Mouse (Mus musculus) heart, postnatal 25 days (tissue): Measurements from ENCODE around the gene Gm6176. TPM values are rescaled to one million over a fixed set of nuclear protein-coding genes. Genes with fewer than 3 reads are reported as not detected.
"Not testable (repeated sequence)": the region's sequence is repeated elsewhere in the genome, so short reads cannot be mapped to it uniquely, and the experiment has no call there.

Experiments used
- DNase-seq: peaks from one replicate; pipeline ENCODE4 v3.0.0; 2022; ENCODE audit warnings: low spot score
- intact Hi-C: fragments of 180-260 bp; cut with DNase I; formaldehyde crosslinking; loops from one replicate; pipeline ENCODE4 v1.15.1; 2025
- total RNA-seq, 2 experiments: library from RNA; stranded (reverse); gene quantifications; 2 replicates each; pipeline ENCODE4 v1.2.3; 2021

The Gm6176 gene
- total RNA-seq: not detected

DNA sequence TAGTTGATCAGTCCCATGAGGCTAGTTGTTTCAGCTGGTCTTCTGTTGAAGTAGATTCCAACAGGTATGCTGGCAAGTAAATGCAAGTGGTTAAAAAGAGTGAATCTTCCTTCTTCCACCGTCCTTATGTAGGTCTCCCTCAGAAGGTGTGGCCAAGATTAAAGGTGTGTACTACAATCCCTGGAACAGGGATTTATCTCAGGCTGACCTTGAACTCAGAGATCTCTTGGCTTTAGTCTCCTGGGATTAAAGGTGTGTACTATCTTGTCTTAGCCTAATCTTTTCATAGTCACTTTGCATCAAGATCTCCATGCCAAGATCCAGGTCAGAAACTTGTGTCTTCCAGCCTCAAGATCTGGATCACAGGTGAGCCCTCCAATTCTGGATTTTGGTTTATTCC is at the start of gene Gm6176:
Gm6176 (minus strand) TSS at position 101 of the 400 bp plus-strand sequence.
- DNase-seq, intact Hi-C loops: not testable (repeated sequence)

DNA sequence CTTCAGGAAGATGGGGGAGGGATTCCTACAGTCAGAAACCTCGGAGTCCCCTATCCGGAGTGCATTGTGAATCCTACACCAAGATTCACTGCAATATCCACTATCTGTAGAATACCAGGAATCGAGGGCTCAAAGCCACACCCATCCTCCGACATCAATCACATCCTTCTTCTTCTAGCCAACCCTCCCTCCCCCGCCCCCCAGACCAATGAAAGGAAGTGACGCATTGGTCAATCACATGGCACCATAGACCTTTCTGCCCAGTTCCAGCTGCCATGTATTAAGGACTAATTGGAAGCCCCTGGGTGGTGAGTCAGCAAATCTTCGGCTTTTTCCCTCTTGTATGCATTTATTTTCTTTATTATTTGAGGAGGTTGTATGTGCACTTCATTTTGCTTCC is 12.7 kb upstream of the Gm6176 start, which contains the start of gene Vmn1r139:
Vmn1r139 (plus strand) TSS at position 301 of the 400 bp plus-strand sequence.
- intact Hi-C loops, DNase-seq: not testable (repeated sequence)

DNA sequence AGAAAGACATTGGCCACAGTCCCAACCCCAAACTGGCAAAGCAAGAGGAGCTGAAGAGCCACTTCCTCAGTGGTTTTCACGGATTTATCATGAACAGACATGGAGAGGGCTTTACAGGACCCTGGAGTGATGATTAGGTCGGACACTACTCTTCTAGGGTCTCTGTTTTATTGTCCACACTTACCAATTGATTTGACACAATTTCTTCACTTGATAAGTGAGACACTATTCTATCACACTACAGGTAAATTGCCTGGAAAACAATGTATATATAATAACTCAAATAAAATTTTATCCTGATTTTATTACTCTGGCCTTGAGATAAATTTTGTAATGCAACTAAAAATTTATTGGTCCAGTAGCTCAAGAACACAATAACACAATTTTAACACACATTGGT is 27.3 kb downstream of the Gm6176 start, which contains the start of gene Vmn1r138:
Vmn1r138 (minus strand) TSS at position 101 of the 400 bp plus-strand sequence.
- DNase-seq, intact Hi-C loops: not testable (repeated sequence)

Other genes with a start within 250 kb of the Gm6176 start
- not detected for gene Vmn1r135, start 224.0 kb downstream of the Gm6176 start, total RNA-seq
- not detected for gene Gm5725, start 212.0 kb downstream of the Gm6176 start, total RNA-seq
- gene Gm5891, start 135.0 kb downstream of the Gm6176 start, total RNA-seq: not detected
- gene Vmn1r137, start 61.7 kb downstream of the Gm6176 start, total RNA-seq: not detected
- gene Vmn1r138, start 27.4 kb downstream of the Gm6176 start, total RNA-seq: not detected
- gene Vmn1r139, start 12.8 kb upstream of the Gm6176 start, total RNA-seq: not detected
- gene Gm16451, start 61.9 kb upstream of the Gm6176 start, total RNA-seq: not detected
- not detected for gene Gm10666, start 78.4 kb upstream of the Gm6176 start, total RNA-seq
- not detected for gene Vmn1r142, start 107.7 kb upstream of the Gm6176 start, total RNA-seq
- not detected for gene Vmn1r143, start 133.1 kb upstream of the Gm6176 start, total RNA-seq
- not detected for gene Gm8653, start 145.0 kb upstream of the Gm6176 start, total RNA-seq
- gene Gm8453, start 173.2 kb upstream of the Gm6176 start, total RNA-seq: not detected